8 mouse cellular contexts compared by ENCODE assay signal in genomic region chr15:93265728-93266127, GRCm38 (mm10). TPM values are rescaled to one million over a fixed set of nuclear protein-coding genes. Genes with fewer than 3 reads are reported as not detected.
DNase-seq lines count a peak whose midpoint lies in the region; ATAC-seq and TF ChIP-seq lines count a peak whose summit lies in the region.

No protein-coding gene starts in this region.

- POLR2A ChIA-PET in Patski (lab: Charles Lee), result no interaction called here

- no peak overlapping the region for H3K4me2 ChIP-seq in liver, postnatal 0 days (ENCODE audit: low read depth, low read length)
- no peak overlapping the region for H3K4me2 ChIP-seq in liver, embryonic 12.5 days
- H3K4me2 ChIP-seq in hindbrain, embryonic 12.5 days (replicated peaks), result no peak overlapping the region

- H3K9me3 ChIP-seq in liver, postnatal 0 days (ENCODE audit: low read length), result no peaks in the 10 kb centered on the region
- H3K9me3 ChIP-seq in liver, embryonic 12.5 days (replicated peaks), result no peaks in the 10 kb centered on the region
- no peaks in the 10 kb centered on the region for H3K9me3 ChIP-seq in hindbrain, embryonic 12.5 days (replicated peaks)

- no peak overlapping the region for H3K9ac ChIP-seq in liver, postnatal 0 days (replicated peaks)
- no peak overlapping the region for H3K9ac ChIP-seq in liver, embryonic 12.5 days
- no peak overlapping the region for H3K9ac ChIP-seq in hindbrain, embryonic 12.5 days

- intact Hi-C loops in left cerebral cortex, postnatal 4 days (cut with DNase I), result loop anchor here (5.0 to 10.0 kb wide), 3 partner anchors 167 to 949 kb away; no protein-coding TSS in a partner anchor

- H3K4me3 ChIP-seq in liver, postnatal 0 days (ENCODE audit: low read depth, low read length), result no peak overlapping the region
- H3K4me3 ChIP-seq in liver, embryonic 12.5 days, result no peak overlapping the region
- no peak overlapping the region for H3K4me3 ChIP-seq in hindbrain, embryonic 12.5 days

- DNase-seq in liver, postnatal 0 days, result no peak
- no peak for DNase-seq in Patski (ENCODE audit: low read depth, low spot score)
- peak; percentile 67 for DNase-seq in cerebellum, adult 11 months
- DNase-seq in kidney, adult 8-10 months, result peak; percentile 57 to 79
- DNase-seq in left cerebral cortex, postnatal 4 days, result peak; percentile 57
- peak; percentile 66 for DNase-seq in thymus, postnatal 4 days

- 59% methylated on average over 2 of the region's 2 CpGs for WGBS in liver, postnatal 0 days (ENCODE audit: insufficient replicate concordance)
- WGBS in liver, embryonic 12.5 days (ENCODE audit: insufficient replicate concordance), result 63% methylated on average over 2 of the region's 2 CpGs
- 69% methylated on average over 2 of the region's 2 CpGs for WGBS in hindbrain, embryonic 12.5 days

- TF ChIP-seq CTCF in liver, postnatal 0 days (IDR thresholded peaks at IDR 0.05; ENCODE audit: low read depth), result peak; percentile 60
- TF ChIP-seq CTCF in Patski (IDR thresholded peaks at IDR 0.05), result no peak

- no peak for TF ChIP-seq EP300 in liver, postnatal 0 days (IDR thresholded peaks at IDR 0.05; ENCODE audit: low read depth)

- in situ Hi-C loops in Patski (cut with MboI; ENCODE audit: low pct_unique_long_range_greater_than_20kb), result loop anchor here (5.0 to 25.0 kb wide), 4 partner anchors 177 to 1272 kb away; partner anchors contain the start of genes Irak4 and Pus7l

- H3K36me3 ChIP-seq in liver, postnatal 0 days (replicated peaks; ENCODE audit: insufficient read depth, low read length), result 0 out of 2 replicates have a peak, but pooled peaks cover 5% of the 10 kb centered on the region
- H3K36me3 ChIP-seq in liver, embryonic 12.5 days, result peaks cover 22% of the 10 kb centered on the region
- peaks cover 10% of the 10 kb centered on the region; the same call in 1 of the 2 replicates for H3K36me3 ChIP-seq in hindbrain, embryonic 12.5 days

- peaks cover 10% of the 10 kb centered on the region for H3K4me1 ChIP-seq in liver, postnatal 0 days (ENCODE audit: insufficient read depth)
- peaks cover 16% of the 10 kb centered on the region for H3K4me1 ChIP-seq in liver, embryonic 12.5 days
- peaks cover 8% of the 10 kb centered on the region for H3K4me1 ChIP-seq in hindbrain, embryonic 12.5 days

- CTCF ChIA-PET in Patski (lab: Charles Lee), result interaction anchor here (0.8 to 1.1 kb wide), 2 partner anchors 9 kb away, joined by 3 to 4 read pairs; no protein-coding TSS in a partner anchor

- ATAC-seq in liver, postnatal 0 days, result no peak
- ATAC-seq in liver, embryonic 12.5 days, result no peak
- ATAC-seq in Patski, result peak; percentile 63
- ATAC-seq in hindbrain, embryonic 12.5 days (ENCODE audit: low FRiP score), result no peak

- H3K27ac ChIP-seq in liver, postnatal 0 days (ENCODE audit: low read depth), result no peak overlapping the region
- H3K27ac ChIP-seq in liver, embryonic 12.5 days, result no peak overlapping the region
- H3K27ac ChIP-seq in hindbrain, embryonic 12.5 days, result no peak overlapping the region

- H3K27me3 ChIP-seq in liver, postnatal 0 days (ENCODE audit: insufficient read depth, low read length), result no peaks in the 10 kb centered on the region
- no peaks in the 10 kb centered on the region for H3K27me3 ChIP-seq in liver, embryonic 12.5 days (replicated peaks)
- no peaks in the 10 kb centered on the region for H3K27me3 ChIP-seq in Patski
- no peaks in the 10 kb centered on the region for H3K27me3 ChIP-seq in hindbrain, embryonic 12.5 days

RNA-seq across cellular contexts. Expression of gene Gxylt1, which starts 9.3 kb away (rescaled TPM):
- polyA plus RNA-seq in liver, postnatal 0 days (2015; fragmentation: Nextera tagmentation; extraction: Ambion mirVana), result 1.8 and 2.0 TPM in 2 replicates
- 7.6 and 7.7 TPM in 2 replicates for polyA plus RNA-seq in liver, embryonic 12.5 days (2016; fragmentation: Nextera tagmentation; extraction: Ambion mirVana)
- 16.8 TPM for polyA plus RNA-seq in Patski (2021)
- 10 to 100 TPM; 12.9 to 14.7 TPM for total RNA-seq in left cerebral cortex, postnatal 4 days (2021)
- 19.7 and 20.4 TPM in 2 replicates for polyA plus RNA-seq in hindbrain, embryonic 12.5 days (2016; fragmentation: Nextera tagmentation; extraction: Ambion mirVana)

Comparison
In these comparisons a context has a peak if more than half of its experiments do, and no peak if none do; other contexts are left out.
1. DNase-seq: peak in cerebellum, adult 11 months (single experiment), kidney, adult 8-10 months (2 of 2), left cerebral cortex, postnatal 4 days (single experiment) and thymus, postnatal 4 days (single experiment); none in liver, postnatal 0 days (single experiment) and Patski (single experiment).